Mouse (Mus musculus) thymus, postnatal 25 days (tissue): ENCODE data around the gene Endou.

Experiments used
- DNase-seq: peaks from one replicate; pipeline ENCODE4 v3.0.0; 2022

Endou gene

GRCm38 (mm10) chr15:97754476-97754875 is 23.3 kb upstream of the Endou start:
- DNase-seq, result no peak

DNA sequence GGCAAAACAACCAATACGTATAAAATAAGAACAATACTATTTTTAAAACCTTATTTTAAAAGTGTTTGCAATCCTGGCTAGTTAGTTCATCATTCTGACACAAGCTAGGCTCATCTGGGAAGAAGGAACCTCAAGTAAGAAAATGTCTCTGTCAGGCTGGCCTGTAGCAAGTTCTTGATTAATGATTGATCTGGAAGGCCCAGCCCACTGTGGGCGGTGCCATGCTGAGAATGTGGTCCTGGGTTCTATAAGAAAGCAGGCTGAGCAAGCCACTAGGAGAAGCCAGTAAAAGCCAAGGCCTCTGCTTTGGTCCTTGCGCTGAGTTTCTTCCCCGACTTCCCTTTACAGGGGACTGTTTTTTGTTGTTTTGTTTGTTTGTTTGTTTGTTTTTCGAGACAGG is 21.4 kb upstream of the Endou start:
- DNase-seq, result no peak

GRCm38 (mm10) chr15:97751676-97752075 is 20.5 kb upstream of the Endou start:
- peak; percentile 76 for DNase-seq

GRCm38 (mm10) chr15:97750697-97751096 is 19.6 kb upstream of the Endou start:
- DNase-seq, result peak; percentile 84

DNA sequence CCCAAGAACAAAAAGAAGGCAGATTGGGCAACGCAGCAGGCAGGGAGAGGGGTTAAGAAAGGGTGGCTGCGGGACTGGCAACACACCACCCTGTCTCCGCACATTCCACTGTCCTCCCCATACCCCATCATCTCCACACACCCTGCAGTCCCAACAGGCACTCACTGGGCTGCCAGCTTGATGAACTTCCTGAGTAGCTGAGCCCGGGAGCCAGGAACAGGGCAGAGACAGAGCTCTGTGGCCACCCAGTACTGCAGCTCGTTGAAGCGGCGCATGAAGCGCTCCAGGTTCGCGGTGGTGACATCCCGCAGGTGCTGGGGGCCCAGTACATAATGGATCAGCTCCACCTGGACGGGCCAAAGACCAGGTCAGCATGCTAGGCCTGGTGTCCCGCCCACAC is 18.7 kb upstream of the Endou start:
- peak; percentile 72 for DNase-seq

DNA sequence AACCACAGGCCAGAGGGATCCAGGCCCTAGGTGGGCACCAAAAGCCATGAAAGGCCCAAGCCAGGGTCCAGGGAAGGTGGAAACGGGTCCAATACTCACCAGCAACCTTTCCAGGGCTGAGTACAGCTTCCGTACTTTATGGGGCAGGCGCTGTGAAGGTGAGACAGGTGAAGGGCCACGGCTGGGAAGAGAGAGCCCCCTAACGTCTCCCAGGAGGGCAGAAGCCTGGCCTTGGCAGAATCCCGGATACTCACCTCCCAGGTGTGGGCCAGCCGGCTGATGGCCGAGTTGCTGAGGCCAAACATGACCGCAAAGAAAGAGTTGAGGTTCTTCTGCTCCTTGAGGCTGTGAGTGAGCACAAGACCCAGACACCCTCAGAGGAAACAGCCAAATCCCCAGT is 18.3 kb upstream of the Endou start:
- no peak for DNase-seq

- no peak for DNase-seq
Measured at GRCm38 (mm10) chr15:97748964-97749363, 17.8 kb upstream of the Endou start.

- peak; percentile 82 for DNase-seq
Measured at GRCm38 (mm10) chr15:97748309-97748708, 17.2 kb upstream of the Endou start.

DNA sequence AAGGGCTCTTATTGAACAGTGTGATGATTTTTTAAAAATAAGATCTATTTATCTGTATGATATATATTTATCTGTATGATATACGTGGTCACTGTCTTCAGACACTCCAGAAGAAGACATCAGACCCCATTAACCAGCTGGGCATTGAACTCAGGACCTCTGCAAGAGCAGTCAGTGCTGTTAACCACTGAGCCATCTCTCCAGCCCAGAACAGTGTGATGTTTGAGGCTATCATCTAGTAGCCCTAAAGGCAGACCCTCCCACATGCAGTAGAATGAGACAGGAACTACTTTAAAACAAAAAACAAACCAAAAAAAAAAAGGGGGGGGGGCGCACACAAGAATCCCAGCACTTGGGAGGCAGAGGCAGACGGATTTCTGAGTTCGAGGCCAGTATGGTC is 16.3 kb upstream of the Endou start:
- no peak for DNase-seq

DNA sequence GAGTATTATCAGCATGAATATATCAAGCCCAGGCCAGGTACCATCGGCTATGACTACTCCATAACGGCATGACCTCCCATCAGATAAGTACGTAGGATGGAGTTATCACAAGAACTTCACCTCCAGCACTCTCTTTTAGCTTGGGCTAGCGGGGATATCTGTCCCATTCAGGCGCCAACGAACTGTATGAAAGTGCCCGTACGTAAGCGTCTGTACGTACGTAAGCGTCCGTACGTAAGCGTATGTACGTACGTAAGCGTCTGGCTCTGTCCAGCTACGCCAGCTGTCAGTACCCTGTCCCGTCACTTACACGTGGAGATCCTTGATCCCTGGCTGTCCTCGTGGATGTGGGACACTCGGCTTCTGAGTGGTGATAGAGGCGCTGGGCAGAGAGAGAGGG is 15.6 kb upstream of the Endou start:
- DNase-seq, result no peak

DNA sequence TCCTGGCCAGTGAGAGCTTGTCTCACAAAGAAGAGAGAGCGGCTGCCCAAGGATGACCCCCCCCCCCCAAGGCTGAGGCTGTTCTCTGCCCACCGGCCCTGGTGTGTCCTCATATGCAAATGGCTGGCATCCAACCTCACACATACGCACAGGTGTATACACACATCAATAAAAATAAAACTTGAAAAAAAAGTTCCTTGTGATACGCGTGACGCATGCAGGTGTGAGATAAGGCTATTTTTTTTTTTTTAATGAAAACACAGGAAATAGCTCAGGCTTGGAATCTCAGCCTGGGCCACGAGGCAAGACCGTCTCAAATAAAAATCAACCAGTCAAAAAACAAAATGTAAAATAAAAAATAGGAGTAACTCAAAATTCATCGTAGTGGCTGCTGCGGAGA is 15.1 kb upstream of the Endou start:
- DNase-seq, result no peak

GRCm38 (mm10) chr15:97745331-97745730 is 14.2 kb upstream of the Endou start:
- no peak for DNase-seq

- DNase-seq, result peak; percentile 69
Measured at GRCm38 (mm10) chr15:97744930-97745329, 13.8 kb upstream of the Endou start.

DNA sequence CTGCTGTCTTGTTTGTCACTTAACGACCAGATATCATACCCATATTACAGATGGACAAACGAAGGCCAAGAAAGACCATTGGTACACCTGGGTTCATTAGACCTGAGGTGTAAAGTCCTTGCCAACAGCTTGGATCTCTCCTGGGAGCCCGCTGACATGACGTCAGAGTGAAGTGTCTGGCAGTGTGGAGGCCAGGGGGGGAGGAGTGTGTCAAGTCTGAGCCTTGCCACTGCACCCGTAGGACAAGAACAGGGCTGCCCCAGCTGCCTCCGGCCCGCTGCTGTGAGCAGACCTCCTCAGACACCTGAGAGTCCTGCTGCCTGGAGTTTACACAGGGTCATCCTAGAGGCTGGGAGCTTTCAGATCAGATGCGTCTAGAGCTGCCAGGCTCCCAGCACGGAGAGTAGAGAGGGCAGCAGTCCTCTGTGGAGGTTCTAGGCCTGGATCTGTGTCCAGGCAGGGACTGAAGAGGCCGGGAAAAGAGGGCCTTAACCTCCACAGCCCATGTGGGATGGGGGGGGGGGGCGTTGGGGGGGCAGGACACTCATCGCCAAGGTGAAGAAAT is 12.9 kb upstream of the Endou start:
- peak; percentile 14 for DNase-seq

- peak; percentile 36 for DNase-seq
Measured at GRCm38 (mm10) chr15:97743210-97743609, 12.1 kb upstream of the Endou start.

GRCm38 (mm10) chr15:97742600-97742999 is 11.5 kb upstream of the Endou start:
- no peak for DNase-seq

- DNase-seq, result no peak
Measured at GRCm38 (mm10) chr15:97742074-97742473, 10.9 kb upstream of the Endou start.

- peak; percentile 53 for DNase-seq
Measured at GRCm38 (mm10) chr15:97741662-97742061, 10.5 kb upstream of the Endou start.

- no peak for DNase-seq
Measured at GRCm38 (mm10) chr15:97740283-97740732, 9.2 kb upstream of the Endou start.

- DNase-seq, result no peak
Measured at GRCm38 (mm10) chr15:97738923-97739322, 7.8 kb upstream of the Endou start.

DNA sequence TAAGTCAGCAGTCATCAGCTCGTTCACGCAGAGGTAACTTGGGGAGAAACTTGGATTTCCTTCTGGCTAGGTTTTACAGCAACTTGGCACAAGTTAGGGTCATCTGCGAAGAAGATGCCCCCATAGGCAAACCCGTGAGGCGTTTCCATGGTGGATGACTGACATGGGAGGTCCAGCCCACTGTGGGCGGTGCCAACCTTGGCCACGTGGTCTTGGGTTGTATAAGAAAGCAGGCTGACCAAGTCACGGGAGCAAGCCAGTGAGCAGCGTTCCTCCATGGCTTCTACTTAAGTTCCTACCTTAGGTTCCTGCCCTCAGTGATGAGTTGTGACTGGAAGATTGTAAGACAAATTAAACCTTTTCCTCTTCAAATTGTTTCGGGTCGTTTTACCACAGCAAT is 849 bp upstream of the Endou start:
- peak; percentile 30 for DNase-seq

DNA sequence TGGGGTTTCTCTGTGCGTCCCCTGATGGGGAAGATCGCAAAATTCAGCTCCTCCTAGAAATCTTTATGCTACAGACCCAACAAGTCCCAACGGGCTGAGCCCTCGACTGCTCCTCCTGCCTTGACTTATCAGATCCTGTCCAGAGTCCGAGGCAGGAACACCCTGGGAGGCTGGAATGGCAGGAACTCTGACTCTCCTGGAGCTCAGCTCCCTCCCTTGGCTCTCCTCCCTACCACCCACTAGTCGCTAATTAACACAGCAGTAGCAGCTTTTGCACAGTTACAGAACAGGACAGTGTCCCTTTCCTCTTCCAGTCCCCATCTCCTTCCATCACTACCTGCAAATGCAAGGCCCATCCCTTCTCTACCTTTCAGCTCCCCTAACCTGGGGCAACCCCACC is 774 bp downstream of the Endou start:
- DNase-seq, result peak; percentile 39

- DNase-seq, result peak; percentile 36
Measured at GRCm38 (mm10) chr15:97728804-97729203, 2.3 kb downstream of the Endou start.

DNA sequence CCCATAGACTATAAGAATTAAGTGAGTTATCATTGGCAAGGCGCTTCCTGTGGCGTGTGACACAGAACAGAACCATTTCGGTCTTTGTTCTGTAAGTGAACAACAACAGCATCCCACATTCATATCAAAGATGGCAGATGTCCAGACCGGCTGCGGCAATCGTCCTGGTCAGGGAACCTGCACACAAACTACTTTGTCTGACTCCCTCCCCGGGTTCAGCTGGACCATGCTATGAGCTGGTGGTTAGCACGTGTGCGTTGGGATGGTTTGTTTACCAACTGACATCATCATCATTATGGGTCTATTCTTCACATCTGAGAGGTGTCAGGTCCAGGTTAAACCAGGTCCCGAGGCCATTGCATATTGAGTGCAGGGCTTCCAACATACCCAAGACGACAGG is 2.7 kb downstream of the Endou start:
- peak; percentile 30 for DNase-seq

DNA sequence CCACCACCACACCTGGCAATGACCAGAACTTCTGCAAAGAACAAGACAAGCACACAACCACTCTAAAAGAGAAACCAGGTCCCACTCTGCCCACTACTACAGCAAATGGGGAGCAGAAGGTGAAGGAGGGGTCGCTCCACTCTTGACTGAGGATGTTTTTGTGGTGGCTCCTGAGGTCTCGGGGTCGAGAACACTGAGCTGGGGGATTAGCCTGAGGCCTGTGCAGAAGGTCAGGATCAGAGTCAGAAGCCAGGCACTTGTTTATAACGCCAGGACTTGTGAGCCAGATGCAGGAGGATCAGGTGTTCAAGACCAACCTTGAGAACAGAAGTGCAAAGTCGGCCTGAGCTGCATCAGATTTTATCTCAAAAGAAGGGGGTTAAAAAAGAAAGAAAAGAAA is 3.6 kb downstream of the Endou start:
- peak; percentile 60 for DNase-seq

GRCm38 (mm10) chr15:97727048-97727447 is 4.1 kb downstream of the Endou start:
- no peak for DNase-seq
